Mouse (Mus musculus): Measurements from ENCODE around the gene Krtcap2. TPM values are rescaled to one million over a fixed set of nuclear protein-coding genes. Genes with fewer than 3 reads are reported as not detected.

The Krtcap2 gene
- polyA plus RNA-seq, 1 experiment, result 61.9 TPM

DNA sequence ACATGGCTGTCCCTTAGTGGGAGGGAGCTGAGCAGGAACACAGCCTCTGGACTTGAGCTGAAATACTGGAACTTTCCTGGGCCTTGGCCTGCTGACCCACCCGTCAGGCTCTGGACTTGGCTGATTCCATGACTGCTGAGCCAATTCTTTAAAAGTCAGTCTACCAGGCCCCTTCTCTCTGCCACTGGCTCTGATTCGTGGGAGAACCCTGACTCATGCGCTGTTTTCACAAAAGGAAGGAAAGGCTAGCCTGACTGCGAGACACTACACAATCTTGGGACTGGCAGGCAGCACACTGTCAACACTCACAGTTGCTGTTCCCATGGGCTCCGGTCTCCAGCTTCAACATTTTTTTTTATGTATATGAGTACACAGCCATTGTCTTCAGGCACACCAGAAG lies 10.4 kb downstream of the Krtcap2 start:
- Histone ChIP-seq H3K27ac (ENCODE audit: insufficient read depth, low read length) (no peak overlapping the region), H3K4me1 (ENCODE audit: control insufficient read depth, insufficient read depth, low read length) (peaks cover 8% of the 10 kb centered on the region), H3K4me3 (ENCODE audit: insufficient read depth, low read length) (no peak overlapping the region)
- TF ChIP-seq POLR2A (IDR thresholded peaks at IDR 0.05; ENCODE audit: extremely low read depth, insufficient read depth, low read length), result no peak

GRCm38 (mm10) chr3:89259076-89259475 lies 13.3 kb downstream of the Krtcap2 start, which contains the start of gene Dpm3:
Dpm3 (plus strand) TSS chr3:89259358.
- TF ChIP-seq POLR2A (IDR thresholded peaks at IDR 0.05; ENCODE audit: extremely low read depth, insufficient read depth, low read length), result 0 out of 2 replicates have a peak, but pooled peaks have one; percentile 20
- no peak for TF ChIP-seq CTCF (IDR thresholded peaks at IDR 0.05; ENCODE audit: extremely low read depth, insufficient read depth, low read length)
- Histone ChIP-seq H3K4me3 (ENCODE audit: insufficient read depth, low read length) (no peak within 1 kb of the TSS), H3K27ac (ENCODE audit: insufficient read depth, low read length) (no peak within 1 kb of the TSS), H3K4me1 (ENCODE audit: control insufficient read depth, insufficient read depth, low read length) (peaks cover 10% of the 10 kb centered on the region)

- H3K4me1 ChIP-seq (ENCODE audit: control insufficient read depth, insufficient read depth, low read length), result peaks cover 10% of the 10 kb centered on the region
- TF ChIP-seq CTCF (IDR thresholded peaks at IDR 0.05; ENCODE audit: extremely low read depth, insufficient read depth, low read length) (no peak), POLR2A (IDR thresholded peaks at IDR 0.05; ENCODE audit: extremely low read depth, insufficient read depth, low read length) (no peak)
- no peak overlapping the region for H3K27ac ChIP-seq (ENCODE audit: insufficient read depth, low read length)
- no peak overlapping the region for H3K4me3 ChIP-seq (ENCODE audit: insufficient read depth, low read length)
Measured at GRCm38 (mm10) chr3:89260211-89260610, 14.4 kb downstream of the Krtcap2 start.

- Histone ChIP-seq H3K4me3 (ENCODE audit: insufficient read depth, low read length) (no peak overlapping the region), H3K4me1 (ENCODE audit: control insufficient read depth, insufficient read depth, low read length) (peaks cover 11% of the 10 kb centered on the region), H3K27ac (ENCODE audit: insufficient read depth, low read length) (no peak overlapping the region)
- no peak for TF ChIP-seq CTCF (IDR thresholded peaks at IDR 0.05; ENCODE audit: extremely low read depth, insufficient read depth, low read length)
- TF ChIP-seq POLR2A (IDR thresholded peaks at IDR 0.05; ENCODE audit: extremely low read depth, insufficient read depth, low read length), result no peak
Measured at GRCm38 (mm10) chr3:89262417-89262816, 16.7 kb downstream of the Krtcap2 start.

GRCm38 (mm10) chr3:89266439-89266893 lies 20.7 kb downstream of the Krtcap2 start:
- TF ChIP-seq POLR2A (IDR thresholded peaks at IDR 0.05; ENCODE audit: extremely low read depth, insufficient read depth, low read length), result peak; percentile 95
- no peak for TF ChIP-seq CTCF (IDR thresholded peaks at IDR 0.05; ENCODE audit: extremely low read depth, insufficient read depth, low read length)
- peak overlapping the region; percentile 13; the same call in 1 of the 2 replicates for H3K27ac ChIP-seq (ENCODE audit: insufficient read depth, low read length)
- H3K4me1 ChIP-seq (ENCODE audit: control insufficient read depth, insufficient read depth, low read length), result peaks cover 7% of the 10 kb centered on the region
- peak overlapping the region; percentile 86 for H3K4me3 ChIP-seq (ENCODE audit: insufficient read depth, low read length)

DNA sequence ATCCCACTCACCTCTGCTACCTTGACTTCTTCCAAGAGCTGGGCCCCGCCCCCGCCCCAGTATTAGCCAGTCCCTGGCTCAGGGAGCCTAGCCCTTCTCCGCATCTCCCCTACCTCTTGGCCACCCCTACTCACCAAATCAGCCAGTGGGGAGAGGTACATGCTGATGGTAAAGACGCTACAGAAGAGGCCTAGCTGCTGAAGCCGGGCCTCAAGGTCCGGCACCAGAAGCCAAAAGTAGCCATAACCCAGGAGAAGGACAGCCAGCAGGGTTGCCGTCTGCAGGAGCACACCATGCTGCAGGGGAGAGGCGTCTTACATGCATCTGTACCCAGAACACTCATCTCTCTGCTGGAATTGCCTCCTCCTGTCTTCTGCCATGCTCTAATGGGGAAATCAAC lies 23.1 kb downstream of the Krtcap2 start:
- Histone ChIP-seq H3K4me3 (ENCODE audit: insufficient read depth, low read length) (peak overlapping the region; percentile 56; the same call in 1 of the 2 replicates), H3K27ac (ENCODE audit: insufficient read depth, low read length) (0 out of 2 replicates have a peak overlapping the region, but pooled peaks have one; percentile 14), H3K4me1 (ENCODE audit: control insufficient read depth, insufficient read depth, low read length) (peaks cover 5% of the 10 kb centered on the region; the same call in 1 of the 2 replicates)
- TF ChIP-seq CTCF (IDR thresholded peaks at IDR 0.05; ENCODE audit: extremely low read depth, insufficient read depth, low read length) (no peak), POLR2A (IDR thresholded peaks at IDR 0.05; ENCODE audit: extremely low read depth, insufficient read depth, low read length) (no peak)

GRCm38 (mm10) chr3:89270051-89270755 lies 24.4 kb downstream of the Krtcap2 start, which contains the start of gene Slc50a1:
Slc50a1 (minus strand) TSS chr3:89270570.
- TF ChIP-seq CTCF (IDR thresholded peaks at IDR 0.05; ENCODE audit: extremely low read depth, insufficient read depth, low read length) (0 out of 2 replicates have a peak, but pooled peaks have one; percentile 22), POLR2A (IDR thresholded peaks at IDR 0.05; ENCODE audit: extremely low read depth, insufficient read depth, low read length) (peak; percentile 76)
- Histone ChIP-seq H3K27ac (ENCODE audit: insufficient read depth, low read length) (peak within 1 kb of the TSS; percentile 14), H3K4me3 (ENCODE audit: insufficient read depth, low read length) (peak within 1 kb of the TSS; percentile 56)

GRCm38 (mm10) chr3:89270891-89271290 lies 25.1 kb downstream of the Krtcap2 start:
- H3K4me1 ChIP-seq (ENCODE audit: control insufficient read depth, insufficient read depth, low read length), result peaks cover 5% of the 10 kb centered on the region; the same call in 1 of the 2 replicates
- H3K27ac ChIP-seq (ENCODE audit: insufficient read depth, low read length), result no peak overlapping the region
- peak overlapping the region; percentile 56; the same call in 1 of the 2 replicates for H3K4me3 ChIP-seq (ENCODE audit: insufficient read depth, low read length)
- TF ChIP-seq POLR2A (IDR thresholded peaks at IDR 0.05; ENCODE audit: extremely low read depth, insufficient read depth, low read length) (no peak), CTCF (IDR thresholded peaks at IDR 0.05; ENCODE audit: extremely low read depth, insufficient read depth, low read length) (no peak)

More at GRCm38 (mm10) chr3:89270051-89270755, 24.4 kb downstream of the Krtcap2 start, which contains the start of gene Slc50a1:
- H3K4me1 ChIP-seq (ENCODE audit: control insufficient read depth, insufficient read depth, low read length), result peaks cover 5% of the 10 kb centered on the region; the same call in 1 of the 2 replicates

DNA sequence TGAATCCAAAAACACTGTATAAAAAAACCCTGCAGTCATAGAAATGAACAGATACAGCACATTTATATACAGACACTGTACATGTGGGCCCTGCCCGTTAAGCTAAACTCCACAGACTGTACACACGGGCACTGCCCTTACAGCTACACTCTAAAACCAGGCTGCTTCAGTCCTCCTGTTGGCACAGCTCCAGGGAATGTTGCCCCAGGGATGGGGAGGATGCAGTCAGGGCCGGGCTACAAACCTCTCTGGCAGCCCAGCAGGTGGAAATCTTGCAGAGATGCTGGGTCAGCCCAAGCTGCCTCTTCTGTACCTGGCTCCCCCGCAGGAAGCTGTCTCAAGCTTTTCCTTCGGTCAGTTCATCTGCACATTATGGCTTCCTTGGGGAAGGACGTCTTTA lies 26.0 kb downstream of the Krtcap2 start:
- TF ChIP-seq POLR2A (IDR thresholded peaks at IDR 0.05; ENCODE audit: extremely low read depth, insufficient read depth, low read length) (no peak), CTCF (IDR thresholded peaks at IDR 0.05; ENCODE audit: extremely low read depth, insufficient read depth, low read length) (no peak)
- Histone ChIP-seq H3K4me1 (ENCODE audit: control insufficient read depth, insufficient read depth, low read length) (peaks cover 5% of the 10 kb centered on the region; the same call in 1 of the 2 replicates), H3K27ac (ENCODE audit: insufficient read depth, low read length) (no peak overlapping the region), H3K4me3 (ENCODE audit: insufficient read depth, low read length) (no peak overlapping the region)
